Mouse (Mus musculus) retina, postnatal 7 days (tissue): ENCODE data around the gene Gm10378.
"Not testable (repeated sequence)": the region's sequence is repeated elsewhere in the genome, so short reads cannot be mapped to it uniquely, and the experiment has no call there.

Experiments
- DNase-seq: peaks from one replicate; pipeline ENCODE4 v3.0.0-alpha.2; 2012; ENCODE audit warnings: low read depth, low spot score

Gm10378 gene

DNA sequence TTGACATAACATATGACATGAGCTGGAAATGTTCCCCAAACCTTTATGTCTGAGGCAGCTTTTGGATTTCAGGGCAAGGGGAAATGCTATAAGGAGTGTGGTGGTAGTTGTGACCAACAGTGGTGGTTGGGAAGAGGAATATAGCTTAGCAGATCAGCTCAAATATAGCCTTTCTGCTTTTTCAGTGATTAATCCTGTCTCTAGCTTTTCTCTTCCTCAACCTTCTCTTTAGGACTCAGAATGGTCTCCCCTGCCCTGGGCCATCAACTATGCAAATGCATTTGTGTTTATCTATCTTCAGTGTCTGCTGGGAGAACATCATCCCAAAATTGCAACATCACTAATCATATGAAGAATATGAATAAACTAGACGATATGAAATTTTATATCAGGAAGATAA is at the start of gene Gm10378:
Gene Gm10378 (plus strand): TSS at position 301 of the 400 bp plus-strand sequence.
- not testable (repeated sequence) for DNase-seq

DNA sequence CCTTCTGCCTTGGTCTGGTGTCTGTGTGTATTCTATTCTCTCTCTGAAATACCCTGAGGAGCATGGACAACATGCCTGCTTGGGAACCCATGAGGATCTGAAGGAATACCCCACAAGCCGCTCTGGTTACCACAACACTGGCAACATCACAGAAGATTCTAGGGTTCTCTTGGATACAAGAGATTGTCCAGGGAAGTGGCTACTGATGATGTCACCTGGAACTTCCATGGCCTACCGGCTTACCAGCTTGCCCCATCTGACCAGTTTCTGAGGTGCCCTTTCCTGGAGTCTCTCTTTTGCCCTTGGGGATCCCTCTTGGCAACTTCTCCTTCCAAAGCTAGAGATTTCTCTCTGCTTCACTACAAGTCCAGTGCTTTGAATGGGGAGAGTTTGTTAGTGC is 13.9 kb upstream of the Gm10378 start, which contains the start of gene Gm3633:
Gene Gm3633 (minus strand): TSS at position 101 of the 400 bp plus-strand sequence.
- not testable (repeated sequence) for DNase-seq
